In genomic region chr16:93578346-93579005, GRCm38 (mm10) we compare ENCODE assay signal across 19 mouse cellular contexts. TPM values are rescaled to one million over a fixed set of nuclear protein-coding genes. Genes with fewer than 3 reads are reported as not detected.
"Had no signal": no experiment of that assay in that cellular context is flagged by ENCODE, and none has a peak within 500 bp of the region (broad histone marks: within the 10 kb centered on the region; RNA-seq: fewer than 3 reads in every experiment).

No protein-coding gene starts in this region.

- DNase-seq: left cerebral cortex, postnatal 4 days; lung, embryonic 14.5 days; lung, postnatal 10 days; retina, postnatal 1 day; thymus, adult 2 months; thymus, postnatal 4 days had no signal

- ATAC-seq: liver, embryonic 12.5 days; midbrain, embryonic 15.5 days had no signal

- H3K27ac ChIP-seq: kidney, postnatal 0 days; layer of hippocampus, adult 2 months; limb, embryonic 13.5 days; liver, embryonic 12.5 days; macrophage; midbrain, embryonic 15.5 days; neural tube, embryonic 13.5 days; stomach, embryonic 15.5 days had no signal

- H3K4me2 ChIP-seq: limb, embryonic 13.5 days; liver, embryonic 12.5 days; lung, embryonic 14.5 days; midbrain, embryonic 11.5 days; midbrain, embryonic 15.5 days; neural tube, embryonic 13.5 days; stomach, embryonic 15.5 days had no signal

- H3K9ac ChIP-seq: limb, embryonic 13.5 days; liver, embryonic 12.5 days; lung, embryonic 14.5 days; midbrain, embryonic 15.5 days; neural tube, embryonic 13.5 days; stomach, embryonic 15.5 days had no signal

- H3K4me3 ChIP-seq: layer of hippocampus, adult 2 months; limb, embryonic 13.5 days; liver, embryonic 12.5 days; midbrain, embryonic 15.5 days; neural tube, embryonic 13.5 days; stomach, embryonic 15.5 days had no signal

- H3K27me3 ChIP-seq: limb, embryonic 13.5 days; midbrain, embryonic 15.5 days; neural tube, embryonic 13.5 days; stomach, embryonic 15.5 days had no signal

- H3K9me3 ChIP-seq: limb, embryonic 13.5 days; liver, embryonic 12.5 days; megakaryocyte, embryonic 14.5 days; midbrain, embryonic 15.5 days; neural tube, embryonic 13.5 days; stomach, embryonic 15.5 days had no signal

- H3K36me3 ChIP-seq: limb, embryonic 13.5 days; liver, embryonic 12.5 days; midbrain, embryonic 15.5 days; stomach, embryonic 15.5 days had no signal

- H3K4me1 ChIP-seq: liver, embryonic 12.5 days; midbrain, embryonic 15.5 days; neural tube, embryonic 13.5 days had no signal

RNA-seq across cellular contexts. Expression of gene Gm5678, which starts 49.4 kb away (rescaled TPM):
- polyA plus RNA-seq: kidney, postnatal 0 days; limb, embryonic 13.5 days; liver, embryonic 12.5 days; liver, embryonic 16.5 days; lung, embryonic 14.5 days; macrophage; midbrain, embryonic 11.5 days; midbrain, embryonic 15.5 days; neural tube, embryonic 13.5 days; spleen, adult 2 months; testis, adult 2 months; thymus, adult 2 months had no signal
